ENCODE assay signal across 24 mouse cellular contexts in the genomic region with DNA sequence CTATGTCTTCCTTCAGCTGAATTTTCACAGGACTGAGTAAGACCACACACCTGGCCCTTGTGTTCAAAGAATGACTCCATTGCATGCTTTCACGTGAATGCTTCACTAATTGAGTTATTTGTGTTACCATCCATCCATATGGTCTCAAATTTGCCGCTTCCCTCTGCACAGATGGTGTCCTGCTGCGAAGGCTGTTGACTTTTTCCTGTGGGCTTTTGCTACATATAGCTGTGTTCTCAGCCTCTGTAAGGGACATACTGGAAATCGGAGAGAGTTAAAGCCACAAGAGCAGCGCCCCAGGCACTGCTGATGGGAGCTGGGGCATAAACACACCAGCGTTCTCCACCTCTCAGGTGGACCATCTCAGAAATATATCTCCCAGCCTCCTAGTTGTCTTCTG. TPM values are rescaled to one million over a fixed set of nuclear protein-coding genes. Genes with fewer than 3 reads are reported as not detected.
DNase-seq lines count a peak whose midpoint lies in the region; TF ChIP-seq lines count a peak whose summit lies in the region.
"Had no signal": no experiment of that assay in that cellular context is flagged by ENCODE, and none has a peak within 500 bp of the region (broad histone marks: within the 10 kb centered on the region; RNA-seq: fewer than 3 reads in every experiment).

No protein-coding gene starts in this region.

- no peak overlapping the region for H3K4me3 ChIP-seq in thymus, adult 2 months (ENCODE audit: control insufficient read depth, insufficient read depth, low read length)
- H3K4me3 ChIP-seq: embryonic facial prominence, embryonic 12.5 days; kidney, embryonic 15.5 days; limb, embryonic 10.5 days; myocyte; neural tube, embryonic 15.5 days had no signal

- no peak overlapping the region for H3K27ac ChIP-seq in thymus, adult 2 months (ENCODE audit: control insufficient read depth, insufficient read depth, low read length)
- H3K27ac ChIP-seq: embryonic facial prominence, embryonic 12.5 days; kidney, embryonic 15.5 days; limb, embryonic 10.5 days; neural tube, embryonic 15.5 days had no signal

- no peaks in the 10 kb centered on the region for H3K36me3 ChIP-seq in thymus, adult 2 months (ENCODE audit: control insufficient read depth, insufficient read depth, low read length)
- H3K36me3 ChIP-seq: embryonic facial prominence, embryonic 12.5 days; G1E; kidney, embryonic 15.5 days; limb, embryonic 10.5 days; neural tube, embryonic 15.5 days had no signal

- 87% methylated on average over 6 of the region's 6 CpGs for WGBS in thymus, adult 2 months

- TF ChIP-seq CTCF in thymus, adult 2 months (IDR thresholded peaks at IDR 0.05; ENCODE audit: borderline replicate concordance, control insufficient read depth, extremely low read depth, insufficient read depth, low read length, poor library complexity), result no peak

- DNase-seq in cerebellum, adult 11 months, result peak; percentile 11
- DNase-seq in cerebellum, postnatal 4 days (ENCODE audit: low spot score in 2 of 2), result no peak
- peak; percentile 26 for DNase-seq in layer of hippocampus, adult 11-12 months (ENCODE audit: low spot score)
- no peak for DNase-seq in layer of hippocampus, postnatal 10 days (ENCODE audit: low spot score in 2 of 2)
- DNase-seq in retina, embryonic 14.5 days (ENCODE audit: low spot score), result peak; percentile 52
- no peak for DNase-seq in retina, postnatal 1 day
- peak; percentile 14 to 18 for DNase-seq in right cerebral cortex, postnatal 36 days (ENCODE audit: low spot score in 2 of 2)
- no peak for DNase-seq in thymus, adult 2 months
- DNase-seq: forebrain, postnatal 0 days; gastrocnemius, postnatal 14 days; lung, adult 2 months; lung, postnatal 36 days; thymus, postnatal 36 days had no signal

- TF ChIP-seq POLR2A in thymus, adult 2 months (IDR thresholded peaks at IDR 0.05; ENCODE audit: control insufficient read depth, extremely low read depth, insufficient read depth, low read length, poor library complexity), result no peak

- H3K27me3 ChIP-seq in thymus, adult 2 months (ENCODE audit: control insufficient read depth, insufficient read depth, low read length), result no peaks in the 10 kb centered on the region
- H3K27me3 ChIP-seq: embryonic facial prominence, embryonic 12.5 days; kidney, embryonic 15.5 days; neural tube, embryonic 15.5 days had no signal

- H3K4me1 ChIP-seq in thymus, adult 2 months (replicated peaks; ENCODE audit: control insufficient read depth, insufficient read depth, low read length), result no peaks in the 10 kb centered on the region
- H3K4me1 ChIP-seq: embryonic facial prominence, embryonic 12.5 days; kidney, embryonic 15.5 days; limb, embryonic 10.5 days; neural tube, embryonic 15.5 days had no signal

RNA-seq across cellular contexts. Expression of gene Akain1, which starts 53.2 kb away (rescaled TPM):
- 1 to 10 TPM; 4.1 to 4.4 TPM for total RNA-seq in layer of hippocampus, postnatal 10 days (2021)
- polyA plus RNA-seq in thymus, adult 2 months (2012; rRNA removed), result 0.08 TPM in 1 of 2 replicates, not detected in the other
- total RNA-seq: gastrocnemius, postnatal 14 days had no signal
- polyA plus RNA-seq: CD4-positive, CD25-positive, alpha-beta regulatory T cell, adult 4 months; embryonic facial prominence, embryonic 12.5 days; G1E; heart, postnatal 0 days; hindbrain, embryonic 11.5 days; intestine, embryonic 14.5 days; kidney, embryonic 15.5 days; limb, embryonic 10.5 days; liver, embryonic 11.5 days; lung, adult 2 months; myocyte had no signal

Comparison
In these comparisons a context has a peak if more than half of its experiments do, and no peak if none do; other contexts are left out.
1. DNase-seq: peak in cerebellum, adult 11 months (single experiment), layer of hippocampus, adult 11-12 months (single experiment), retina, embryonic 14.5 days (single experiment) and right cerebral cortex, postnatal 36 days (2 of 2); none in cerebellum, postnatal 4 days (0 of 2), layer of hippocampus, postnatal 10 days (0 of 2), retina, postnatal 1 day (single experiment) and thymus, adult 2 months (single experiment).